Mouse (Mus musculus) CD4-positive, CD25-positive, alpha-beta regulatory T cell (primary cell): ENCODE results near the gene Gm10160. TPM values are rescaled to one million over a fixed set of nuclear protein-coding genes. Genes with fewer than 3 reads are reported as not detected.

Experiments used
- polyA plus RNA-seq: library from polyadenylated mRNA; unstranded; fragments of 100-300 nt; shearing (Covaris generic); gene quantifications from one replicate; pipeline ENCODE4 v1.2.1, GENCODE M21; 2017

The Gm10160 gene
- not detected for polyA plus RNA-seq

DNA sequence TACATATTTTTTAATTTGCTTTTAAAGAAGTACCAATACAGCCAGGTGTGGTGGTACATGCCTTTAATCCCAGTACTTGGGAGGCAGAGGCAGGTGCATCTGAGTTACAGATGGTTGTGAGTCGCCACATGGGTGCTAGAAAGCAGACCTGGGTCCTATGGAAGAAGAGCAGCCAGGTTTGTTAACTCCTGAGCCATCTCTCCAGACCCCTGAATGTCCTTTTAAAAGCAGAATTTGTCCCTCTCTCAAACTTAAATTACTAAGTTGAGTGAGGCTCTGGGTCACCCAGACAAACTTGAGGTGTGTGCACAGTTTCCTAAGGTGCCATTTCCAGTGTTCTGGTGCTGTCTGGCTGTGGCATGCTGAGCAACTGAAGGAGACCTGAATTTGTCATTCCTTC is at the start of gene Gm10160:
TSS of gene Gm10160 (minus strand) at position 101 of the 400 bp plus-strand sequence.

DNA sequence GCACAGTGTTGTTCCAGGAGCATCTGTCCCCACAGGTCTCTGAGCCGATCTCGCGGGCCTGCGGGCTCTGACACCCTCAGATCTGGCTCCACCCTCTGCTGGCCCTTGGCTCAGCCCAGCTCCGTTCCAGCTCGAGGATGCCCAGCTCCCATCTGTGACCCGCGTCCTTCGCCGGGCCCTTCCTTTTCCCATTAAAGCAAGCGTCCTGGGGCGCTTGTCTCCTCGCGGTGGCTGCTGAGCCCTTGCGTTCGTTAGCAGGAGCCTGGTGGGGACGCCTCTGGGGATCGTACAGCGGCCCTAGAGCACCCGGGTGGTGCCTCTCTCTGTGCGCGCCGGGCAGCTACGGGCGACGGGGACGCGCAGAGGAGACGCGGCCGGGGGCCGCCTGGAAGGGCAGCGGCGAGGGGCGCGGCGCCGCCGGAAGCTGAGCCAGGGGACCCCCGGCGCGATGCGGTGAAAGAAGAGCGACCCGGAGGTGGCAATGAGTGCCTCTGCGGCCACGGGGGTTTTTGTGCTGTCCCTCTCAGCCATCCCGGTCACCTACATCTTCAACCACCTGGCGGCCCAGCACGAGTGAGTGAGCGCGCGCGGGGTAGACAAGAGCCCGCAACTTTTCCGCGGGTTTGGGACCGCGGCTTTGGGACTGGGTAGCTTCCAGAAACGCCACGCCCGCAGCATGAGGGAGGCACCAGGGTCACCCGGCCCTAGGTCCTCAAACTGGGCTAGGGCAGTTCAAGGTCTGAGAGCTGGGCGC is 3.6 kb upstream of the Gm10160 start, which contains the start of gene Tm6sf1:
TSS of gene Tm6sf1 (plus strand) at position 34 of the 754 bp plus-strand sequence.

DNA sequence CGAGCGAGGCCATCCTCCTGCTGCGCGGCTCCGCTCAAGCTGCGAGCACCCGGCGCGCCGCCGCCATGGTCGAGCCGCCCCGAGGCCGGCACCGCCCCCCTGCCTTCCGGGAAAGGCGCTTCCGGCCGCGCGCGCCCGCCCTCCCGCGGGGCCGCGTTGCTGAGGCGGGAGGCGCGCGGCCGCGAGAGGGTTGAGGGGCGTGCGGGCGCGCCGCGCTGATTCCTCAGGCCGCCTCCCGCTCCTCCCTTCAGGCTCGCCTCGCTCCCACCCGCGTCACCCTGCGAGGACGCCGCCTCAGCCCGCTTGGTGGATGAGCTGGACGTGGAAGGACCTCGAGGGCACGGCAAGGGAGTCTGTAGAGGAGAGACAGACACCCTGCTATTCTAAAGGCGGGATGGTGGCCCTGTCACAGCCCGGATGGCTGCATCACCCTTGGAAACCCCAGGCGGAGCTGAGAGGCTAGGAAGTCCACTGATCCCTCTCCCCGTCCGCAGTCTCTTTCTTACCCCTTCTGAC is 26.2 kb downstream of the Gm10160 start, which contains the start of gene Btbd1:
TSS of gene Btbd1 (minus strand) at position 53 of the 516 bp plus-strand sequence.

Other genes with a start within 250 kb of the Gm10160 start
- gene Homer2, start 148.3 kb downstream of the Gm10160 start, polyA plus RNA-seq, result 0.41 TPM
- gene Ramac, start 92.9 kb downstream of the Gm10160 start, polyA plus RNA-seq, result 148 TPM
- 63.6 TPM for gene 3110040N11Rik, start 66.3 kb downstream of the Gm10160 start, polyA plus RNA-seq
- gene Btbd1, start 26.4 kb downstream of the Gm10160 start, polyA plus RNA-seq, result 116 TPM
- gene Tm6sf1, start 3.2 kb upstream of the Gm10160 start, polyA plus RNA-seq, result 14.4 TPM
- 15.8 TPM for gene Hdgfl3, start 78.7 kb upstream of the Gm10160 start, polyA plus RNA-seq
- not detected for gene Bnc1, start 136.5 kb upstream of the Gm10160 start, polyA plus RNA-seq